ENCODE assay signal across 11 mouse cellular contexts in the genomic region with DNA sequence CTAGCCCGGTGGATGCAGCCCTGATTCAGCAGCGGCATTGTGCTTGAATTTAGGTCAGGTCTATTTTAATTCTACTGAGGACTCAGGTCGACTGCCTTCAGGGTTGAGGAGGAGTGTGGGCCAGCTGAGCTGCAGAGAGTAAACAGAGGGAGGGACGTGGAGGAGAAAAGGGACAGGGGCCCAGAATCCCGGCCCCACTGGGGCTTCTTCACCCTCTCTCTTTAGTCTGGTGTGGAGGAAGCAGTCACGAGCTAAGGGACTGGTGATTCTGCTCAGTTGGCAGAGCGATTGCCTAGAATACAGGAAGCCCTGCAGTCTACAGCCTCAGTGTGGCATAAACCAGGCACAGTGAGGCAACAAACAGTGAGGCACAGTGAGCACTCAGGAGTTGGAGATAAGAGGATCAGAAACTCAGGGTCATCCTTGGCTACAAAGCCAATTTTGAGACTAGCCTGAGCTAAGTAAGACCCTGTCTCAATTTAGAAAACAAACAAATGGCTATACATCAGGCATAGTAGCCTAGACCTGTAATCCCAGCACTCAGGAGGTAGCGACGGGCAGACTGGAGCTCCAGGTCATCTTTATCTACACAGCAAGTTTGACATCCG. TPM values are rescaled to one million over a fixed set of nuclear protein-coding genes. Genes with fewer than 3 reads are reported as not detected.
A peak's percentile ranks its signal among the peaks of the same experiment; 100 is the strongest.
DNase-seq lines count a peak whose midpoint lies in the region; ATAC-seq and TF ChIP-seq lines count a peak whose summit lies in the region.
"Had no signal": no experiment of that assay in that cellular context is flagged by ENCODE, and none has a peak within 500 bp of the region (broad histone marks: within the 10 kb centered on the region; RNA-seq: fewer than 3 reads in every experiment).

No protein-coding gene starts in this region.

- no peak overlapping the region for H3K4me2 ChIP-seq in forebrain, embryonic 13.5 days
- no peak overlapping the region for H3K4me2 ChIP-seq in hindbrain, embryonic 13.5 days
- no peak overlapping the region for H3K4me2 ChIP-seq in midbrain, postnatal 0 days (ENCODE audit: low read depth, low read length, poor library complexity, severe bottlenecking)

- H3K9me3 ChIP-seq in forebrain, embryonic 10.5 days, result no peaks in the 10 kb centered on the region
- H3K9me3 ChIP-seq in forebrain, embryonic 13.5 days (replicated peaks), result no peaks in the 10 kb centered on the region
- no peaks in the 10 kb centered on the region for H3K9me3 ChIP-seq in hindbrain, embryonic 13.5 days
- H3K9me3 ChIP-seq in midbrain, postnatal 0 days (ENCODE audit: low read length), result no peaks in the 10 kb centered on the region
- H3K9me3 ChIP-seq: limb, embryonic 10.5 days had no signal

- H3K9ac ChIP-seq in forebrain, embryonic 13.5 days, result no peak overlapping the region
- H3K9ac ChIP-seq in hindbrain, embryonic 13.5 days, result no peak overlapping the region
- 0 out of 2 replicates have a peak overlapping the region, but pooled peaks have one; percentile 4 for H3K9ac ChIP-seq in midbrain, postnatal 0 days (replicated peaks; ENCODE audit: low read length, poor library complexity, severe bottlenecking)

- no peak overlapping the region for H3K4me3 ChIP-seq in forebrain, embryonic 10.5 days
- H3K4me3 ChIP-seq in forebrain, embryonic 13.5 days, result no peak overlapping the region
- no peak overlapping the region for H3K4me3 ChIP-seq in left cerebral cortex, adult 2 months
- H3K4me3 ChIP-seq in hindbrain, embryonic 13.5 days, result no peak overlapping the region
- no peak overlapping the region for H3K4me3 ChIP-seq in midbrain, postnatal 0 days (ENCODE audit: low read depth, low read length)
- H3K4me3 ChIP-seq: limb, embryonic 10.5 days had no signal

- WGBS in forebrain, embryonic 10.5 days, result 80% methylated on average over 10 of the region's 10 CpGs
- WGBS in forebrain, embryonic 13.5 days, result 71% methylated on average over 10 of the region's 10 CpGs
- WGBS in hindbrain, embryonic 13.5 days, result 78% methylated on average over 10 of the region's 10 CpGs
- WGBS in midbrain, postnatal 0 days, result 57% methylated on average over 10 of the region's 10 CpGs

- peak overlapping the region; percentile 49; the same call in 1 of the 2 replicates for H3K27ac ChIP-seq in forebrain, embryonic 10.5 days
- H3K27ac ChIP-seq in forebrain, embryonic 13.5 days, result no peak overlapping the region
- peak overlapping the region; percentile 80 for H3K27ac ChIP-seq in left cerebral cortex, adult 2 months
- 0 out of 2 replicates have a peak overlapping the region, but pooled peaks have one; percentile 30 for H3K27ac ChIP-seq in hindbrain, embryonic 13.5 days
- H3K27ac ChIP-seq in midbrain, postnatal 0 days (ENCODE audit: low read depth, low read length), result 0 out of 2 replicates have a peak overlapping the region, but pooled peaks have one; percentile 43
- H3K27ac ChIP-seq: limb, embryonic 10.5 days had no signal

- no peak for ATAC-seq in forebrain, embryonic 13.5 days
- no peak for ATAC-seq in hindbrain, embryonic 13.5 days (ENCODE audit: low FRiP score)
- no peak for ATAC-seq in midbrain, postnatal 0 days (ENCODE audit: low FRiP score)

- intact Hi-C loops in left cerebral cortex, adult 2 months (cut with DNase I), result loop anchor here (2.0 kb wide), 1 partner anchor 41 kb away; no protein-coding TSS in a partner anchor

- H3K27me3 ChIP-seq in forebrain, embryonic 10.5 days (ENCODE audit: poor library complexity, severe bottlenecking), result no peaks in the 10 kb centered on the region
- H3K27me3 ChIP-seq in forebrain, embryonic 13.5 days, result no peaks in the 10 kb centered on the region
- no peaks in the 10 kb centered on the region for H3K27me3 ChIP-seq in hindbrain, embryonic 13.5 days
- H3K27me3 ChIP-seq in midbrain, postnatal 0 days (ENCODE audit: insufficient read depth, low read length), result no peaks in the 10 kb centered on the region

- peaks cover 23% of the 10 kb centered on the region for H3K4me1 ChIP-seq in forebrain, embryonic 10.5 days
- peaks cover 14% of the 10 kb centered on the region for H3K4me1 ChIP-seq in forebrain, embryonic 13.5 days
- H3K4me1 ChIP-seq in hindbrain, embryonic 13.5 days (replicated peaks), result peaks cover 15% of the 10 kb centered on the region
- peaks cover 15% of the 10 kb centered on the region; the same call in 1 of the 2 replicates for H3K4me1 ChIP-seq in midbrain, postnatal 0 days (ENCODE audit: insufficient read depth, low read length)

- no peak for DNase-seq in forebrain, embryonic 10.5 days (ENCODE audit: extremely low spot score, low spot score)
- DNase-seq in left cerebral cortex, adult 2 months (ENCODE audit: extremely low spot score in 1 of 2, low spot score in 2 of 2), result peak in 1 of 2 experiments; percentile 34
- DNase-seq in left cerebral cortex, adult 11 months (ENCODE audit: low spot score), result no peak
- DNase-seq in midbrain, postnatal 0 days (ENCODE audit: low spot score), result no peak
- DNase-seq in cerebellum, adult 9-10 months, result no peak
- no peak for DNase-seq in urinary bladder, postnatal 36 days (ENCODE audit: low spot score in 2 of 2)
- DNase-seq: heart, postnatal 14 days; lung, postnatal 14 days had no signal

- TF ChIP-seq CTCF in left cerebral cortex, adult 2 months (IDR thresholded peaks at IDR 0.05), result no peak
- no peak for TF ChIP-seq CTCF in midbrain, postnatal 0 days (IDR thresholded peaks at IDR 0.05)

- no peaks in the 10 kb centered on the region for H3K36me3 ChIP-seq in forebrain, embryonic 10.5 days (replicated peaks)
- no peaks in the 10 kb centered on the region for H3K36me3 ChIP-seq in forebrain, embryonic 13.5 days (ENCODE audit: poor library complexity, severe bottlenecking)
- no peaks in the 10 kb centered on the region for H3K36me3 ChIP-seq in hindbrain, embryonic 13.5 days
- H3K36me3 ChIP-seq in midbrain, postnatal 0 days (ENCODE audit: insufficient read depth, low read length), result no peaks in the 10 kb centered on the region
- H3K36me3 ChIP-seq: limb, embryonic 10.5 days had no signal

RNA-seq across cellular contexts. Expression of a gene that starts 11.7 kb away (rescaled TPM):
- polyA plus RNA-seq in forebrain, embryonic 10.5 days (2016; fragmentation: Nextera tagmentation; extraction: Ambion mirVana), result 92.6 and 98.9 TPM in 2 replicates
- polyA plus RNA-seq in forebrain, embryonic 13.5 days (2015; fragmentation: Nextera tagmentation; extraction: Ambion mirVana), result 72.9 and 80.2 TPM in 2 replicates
- 10 to 100 TPM; 46.9 to 47.0 TPM for total RNA-seq in left cerebral cortex, adult 2 months (2021)
- polyA plus RNA-seq in hindbrain, embryonic 13.5 days (2015; fragmentation: Nextera tagmentation; extraction: Ambion mirVana), result 74.5 and 76.0 TPM in 2 replicates
- total RNA-seq in midbrain, postnatal 0 days (2014; rRNA removed), result 53.4 and 69.5 TPM in 2 replicates
- polyA plus RNA-seq in midbrain, postnatal 0 days (2015; fragmentation: Nextera tagmentation; extraction: Ambion mirVana), result 50.9 and 54.3 TPM in 2 replicates
